Comparison of ENCODE assay signal across 8 mouse cellular contexts in genomic region chr14:60264990-60265876, GRCm38 (mm10). TPM values are rescaled to one million over a fixed set of nuclear protein-coding genes. Genes with fewer than 3 reads are reported as not detected.
DNase-seq lines count a peak whose midpoint lies in the region; ATAC-seq and TF ChIP-seq lines count a peak whose summit lies in the region.

TSS of gene Mtmr6 (plus strand) at chr14:60265228.

- WGBS in heart, embryonic 12.5 days, result under 1% methylated on average over 51 of the region's 51 CpGs
- WGBS in kidney, postnatal 0 days, result under 1% methylated on average over 50 of the region's 51 CpGs
- under 1% methylated on average over 51 of the region's 51 CpGs for WGBS in liver, embryonic 11.5 days
- WGBS in stomach, embryonic 14.5 days, result under 1% methylated on average over 51 of the region's 51 CpGs

- peak; percentile 100 for ATAC-seq in erythroid progenitor cell, adult 5-6 weeks (replicated peaks; ENCODE audit: low FRiP score, poor library complexity, severe bottlenecking)
- ATAC-seq in heart, embryonic 12.5 days (ENCODE audit: insufficient number of reproducible peaks, low FRiP score), result peak; percentile 98
- ATAC-seq in kidney, postnatal 0 days (replicated peaks; ENCODE audit: low FRiP score, low read depth), result peak; percentile 100
- ATAC-seq in liver, embryonic 11.5 days (replicated peaks; ENCODE audit: low FRiP score), result peak; percentile 98
- peak; percentile 99 for ATAC-seq in stomach, embryonic 14.5 days (ENCODE audit: insufficient number of reproducible peaks, insufficient read depth, low FRiP score, low read depth)

- H3K9ac ChIP-seq in heart, embryonic 12.5 days, result peak within 1 kb of the TSS; percentile 82
- peak within 1 kb of the TSS; percentile 70 for H3K9ac ChIP-seq in kidney, postnatal 0 days (ENCODE audit: low read depth, low read length)
- peak within 1 kb of the TSS; percentile 80 for H3K9ac ChIP-seq in liver, embryonic 11.5 days (ENCODE audit: low read depth, low read length)
- peak within 1 kb of the TSS; percentile 63; the same call in 1 of the 2 replicates for H3K9ac ChIP-seq in stomach, embryonic 14.5 days (replicated peaks; ENCODE audit: low read depth, low read length)

- DNase-seq in CD4-positive helper T cell, adult 2 months (ENCODE audit: low read depth, low spot score), result peak; percentile 99
- peak; percentile 96 for DNase-seq in brain, embryonic 18.5 days (ENCODE audit: low read depth, low spot score)
- DNase-seq in kidney, postnatal 0 days (ENCODE audit: low spot score), result peak; percentile 99
- peak; percentile 94 for DNase-seq in liver, embryonic 11.5 days (ENCODE audit: low spot score)
- DNase-seq in naive thymus-derived CD4-positive, alpha-beta T cell, adult 2 months (ENCODE audit: low read depth), result peak; percentile 99

- peak within 1 kb of the TSS; percentile 74 for H3K4me2 ChIP-seq in heart, embryonic 12.5 days
- peak within 1 kb of the TSS; percentile 72 for H3K4me2 ChIP-seq in kidney, postnatal 0 days (ENCODE audit: low read length)
- peak within 1 kb of the TSS; percentile 88 for H3K4me2 ChIP-seq in liver, embryonic 11.5 days
- H3K4me2 ChIP-seq in stomach, embryonic 14.5 days (replicated peaks; ENCODE audit: low read depth, low read length), result peak within 1 kb of the TSS; percentile 51

- H3K9me3 ChIP-seq in heart, embryonic 12.5 days (replicated peaks), result no peaks in the 10 kb centered on the region
- no peaks in the 10 kb centered on the region for H3K9me3 ChIP-seq in kidney, postnatal 0 days (replicated peaks; ENCODE audit: low read length)
- H3K9me3 ChIP-seq in liver, embryonic 11.5 days (ENCODE audit: control insufficient read depth, low read length), result no peaks in the 10 kb centered on the region
- no peaks in the 10 kb centered on the region for H3K9me3 ChIP-seq in stomach, embryonic 14.5 days (ENCODE audit: control insufficient read depth, low read depth, low read length)

- peaks cover 14% of the 10 kb centered on the region for H3K4me1 ChIP-seq in heart, embryonic 12.5 days (replicated peaks)
- H3K4me1 ChIP-seq in kidney, postnatal 0 days (replicated peaks; ENCODE audit: insufficient read depth, low read length), result peaks cover 3% of the 10 kb centered on the region; the same call in 1 of the 2 replicates
- 0 out of 2 replicates have a peak, but pooled peaks cover 5% of the 10 kb centered on the region for H3K4me1 ChIP-seq in liver, embryonic 11.5 days (replicated peaks; ENCODE audit: control insufficient read depth, insufficient read depth, low read length)
- no peaks in the 10 kb centered on the region for H3K4me1 ChIP-seq in stomach, embryonic 14.5 days (ENCODE audit: control insufficient read depth, insufficient read depth, low read length)

- H3K27me3 ChIP-seq in heart, embryonic 12.5 days (replicated peaks), result no peaks in the 10 kb centered on the region
- H3K27me3 ChIP-seq in kidney, postnatal 0 days (ENCODE audit: insufficient read depth, low read length), result no peaks in the 10 kb centered on the region
- H3K27me3 ChIP-seq in liver, embryonic 11.5 days (replicated peaks; ENCODE audit: control insufficient read depth, insufficient read depth, low read length), result no peaks in the 10 kb centered on the region
- no peaks in the 10 kb centered on the region for H3K27me3 ChIP-seq in stomach, embryonic 14.5 days (ENCODE audit: control insufficient read depth, insufficient read depth, low read length)

- H3K27ac ChIP-seq in heart, embryonic 12.5 days (ENCODE audit: poor library complexity, severe bottlenecking), result peak within 1 kb of the TSS; percentile 56; the same call in 1 of the 2 replicates
- H3K27ac ChIP-seq in kidney, postnatal 0 days, result peak within 1 kb of the TSS; percentile 75
- peak within 1 kb of the TSS; percentile 47 for H3K27ac ChIP-seq in liver, embryonic 11.5 days (ENCODE audit: low read depth, low read length)
- peak within 1 kb of the TSS; percentile 44; the same call in 1 of the 2 replicates for H3K27ac ChIP-seq in stomach, embryonic 14.5 days (ENCODE audit: low read length)

- H3K36me3 ChIP-seq in heart, embryonic 12.5 days, result no peaks in the 10 kb centered on the region
- H3K36me3 ChIP-seq in kidney, postnatal 0 days (ENCODE audit: insufficient read depth, low read length), result no peaks in the 10 kb centered on the region
- H3K36me3 ChIP-seq in liver, embryonic 11.5 days (ENCODE audit: control insufficient read depth, insufficient read depth, low read length), result no peaks in the 10 kb centered on the region
- no peaks in the 10 kb centered on the region for H3K36me3 ChIP-seq in stomach, embryonic 14.5 days (ENCODE audit: control insufficient read depth, insufficient read depth, low read length)

- H3K4me3 ChIP-seq in heart, embryonic 12.5 days, result peak within 1 kb of the TSS; percentile 72
- H3K4me3 ChIP-seq in kidney, postnatal 0 days (replicated peaks; ENCODE audit: low read depth, low read length), result peak within 1 kb of the TSS; percentile 89
- peak within 1 kb of the TSS; percentile 84 for H3K4me3 ChIP-seq in liver, embryonic 11.5 days (ENCODE audit: low read depth, low read length)
- peak within 1 kb of the TSS; percentile 72 for H3K4me3 ChIP-seq in stomach, embryonic 14.5 days (ENCODE audit: low read depth, low read length)

- peak; percentile 95 for TF ChIP-seq CTCF in kidney, postnatal 0 days (IDR thresholded peaks at IDR 0.05; ENCODE audit: low read depth)

RNA-seq across cellular contexts. Expression of gene Mtmr6, which starts in this region (rescaled TPM):
- total RNA-seq in erythroid progenitor cell, adult 5-6 weeks (2015; ENCODE audit: low replicate concordance), result 6.3 and 24.5 TPM in 2 replicates
- 20.0 and 24.4 TPM in 2 replicates for total RNA-seq in erythroid progenitor cell, adult 5-6 weeks (2017; ENCODE audit: low replicate concordance)
- 30.5 and 31.1 TPM in 2 replicates for polyA plus RNA-seq in heart, embryonic 12.5 days (2016; fragmentation: Nextera tagmentation; extraction: Ambion mirVana)
- polyA plus RNA-seq in kidney, postnatal 0 days (2015; fragmentation: Nextera tagmentation; extraction: Ambion mirVana), result 31.3 and 32.2 TPM in 2 replicates
- polyA plus RNA-seq in liver, embryonic 11.5 days (2014; fragmentation: Nextera tagmentation; extraction: Ambion mirVana), result 24.5 and 25.0 TPM in 2 replicates
- polyA plus RNA-seq in stomach, embryonic 14.5 days (2014; fragmentation: Nextera tagmentation; extraction: Ambion mirVana), result 35.6 and 36.0 TPM in 2 replicates

Comparison
In these comparisons a context has a peak if more than half of its experiments do, and no peak if none do; other contexts are left out.
1. Peak in every context shown above with its lines: DNase-seq, ATAC-seq, H3K4me3 ChIP-seq and H3K27ac ChIP-seq.